In genomic region chr1:125574219-125574618, GRCm38 (mm10) we compare ENCODE assay signal across 9 mouse cellular contexts. TPM values are rescaled to one million over a fixed set of nuclear protein-coding genes. Genes with fewer than 3 reads are reported as not detected.
DNase-seq lines count a peak whose midpoint lies in the region; ATAC-seq and TF ChIP-seq lines count a peak whose summit lies in the region.
"Had no signal": no experiment of that assay in that cellular context is flagged by ENCODE, and none has a peak within 500 bp of the region (broad histone marks: within the 10 kb centered on the region; RNA-seq: fewer than 3 reads in every experiment).

No protein-coding gene starts in this region.

- TF ChIP-seq POLR2A in spleen, adult 2 months (IDR thresholded peaks at IDR 0.05; ENCODE audit: low read depth, low read length), result no peak

- peak; percentile 43; the same call in 1 of the 2 replicates for TF ChIP-seq CTCF in spleen, adult 2 months (IDR thresholded peaks at IDR 0.05; ENCODE audit: extremely low read depth, insufficient read depth, insufficient read length, insufficient replicate concordance)

- peaks cover 3% of the 10 kb centered on the region for H3K36me3 ChIP-seq in spleen, adult 2 months (ENCODE audit: control insufficient read depth, insufficient read depth, low read length)
- H3K36me3 ChIP-seq in embryonic facial prominence, embryonic 11.5 days (replicated peaks; ENCODE audit: control insufficient read depth, insufficient read depth, low read depth, low read length), result peaks cover 3% of the 10 kb centered on the region
- H3K36me3 ChIP-seq in midbrain, embryonic 15.5 days (replicated peaks), result peaks cover 43% of the 10 kb centered on the region; the same call in 1 of the 2 replicates
- H3K36me3 ChIP-seq in hindbrain, embryonic 13.5 days, result peaks cover 79% of the 10 kb centered on the region

- no peak overlapping the region for H3K9ac ChIP-seq in embryonic facial prominence, embryonic 11.5 days (replicated peaks; ENCODE audit: low read length)
- no peak overlapping the region for H3K9ac ChIP-seq in midbrain, embryonic 15.5 days
- H3K9ac ChIP-seq in hindbrain, embryonic 13.5 days, result no peak overlapping the region
- H3K9ac ChIP-seq: liver, embryonic 13.5 days had no signal

- no peak for ATAC-seq in embryonic facial prominence, embryonic 11.5 days (replicated peaks; ENCODE audit: insufficient number of reproducible peaks, low FRiP score, low TSS enrichment, low read depth)
- no peak for ATAC-seq in midbrain, embryonic 15.5 days (replicated peaks)
- no peak for ATAC-seq in hindbrain, embryonic 13.5 days (ENCODE audit: low FRiP score)

- no peaks in the 10 kb centered on the region for H3K4me1 ChIP-seq in spleen, adult 2 months (ENCODE audit: control insufficient read depth, insufficient read depth, insufficient read length)
- H3K4me1 ChIP-seq in embryonic facial prominence, embryonic 11.5 days (ENCODE audit: control insufficient read depth, insufficient read depth, low read length), result no peaks in the 10 kb centered on the region
- H3K4me1 ChIP-seq in midbrain, embryonic 15.5 days, result no peaks in the 10 kb centered on the region
- H3K4me1 ChIP-seq in hindbrain, embryonic 13.5 days (replicated peaks), result no peaks in the 10 kb centered on the region
- H3K4me1 ChIP-seq: liver, embryonic 13.5 days had no signal

- no peaks in the 10 kb centered on the region for H3K9me3 ChIP-seq in embryonic facial prominence, embryonic 11.5 days (replicated peaks; ENCODE audit: control insufficient read depth, low read length)
- no peaks in the 10 kb centered on the region for H3K9me3 ChIP-seq in midbrain, embryonic 15.5 days
- no peaks in the 10 kb centered on the region for H3K9me3 ChIP-seq in hindbrain, embryonic 13.5 days
- H3K9me3 ChIP-seq: liver, embryonic 13.5 days had no signal

- DNase-seq in gastrocnemius, adult 18-20 months (ENCODE audit: low spot score), result peak; percentile 12
- DNase-seq in gastrocnemius, adult 8-10 months (ENCODE audit: low spot score in 2 of 2), result no peak
- DNase-seq in spleen, adult 2 months (ENCODE audit: low read depth in 1 of 2, low spot score in 2 of 2), result peak in 1 of 2 experiments; percentile 23
- no peak for DNase-seq in spleen, postnatal 4 days (ENCODE audit: low spot score in 2 of 2)
- DNase-seq in embryonic facial prominence, embryonic 11.5 days (ENCODE audit: low spot score), result peak; percentile 3
- DNase-seq in thymus, postnatal 14 days, result peak; percentile 35
- DNase-seq: liver, embryonic 13.5 days had no signal

- no peak overlapping the region for H3K4me3 ChIP-seq in spleen, adult 2 months (ENCODE audit: extremely low read depth, insufficient read depth, insufficient read length)
- no peak overlapping the region for H3K4me3 ChIP-seq in embryonic facial prominence, embryonic 11.5 days (ENCODE audit: low read depth, low read length)
- no peak overlapping the region for H3K4me3 ChIP-seq in midbrain, embryonic 15.5 days
- H3K4me3 ChIP-seq in hindbrain, embryonic 13.5 days, result no peak overlapping the region
- H3K4me3 ChIP-seq: liver, embryonic 13.5 days had no signal

- 72% methylated on average over 2 of the region's 2 CpGs for WGBS in spleen, adult 2 months
- 72% methylated on average over 2 of the region's 2 CpGs for whole genome bisulfite sequencing in embryonic facial prominence, embryonic 11.5 days
- 80% methylated on average over 2 of the region's 2 CpGs for WGBS in midbrain, embryonic 15.5 days
- 76% methylated on average over 2 of the region's 2 CpGs for WGBS in hindbrain, embryonic 13.5 days

- H3K27me3 ChIP-seq in spleen, adult 2 months (ENCODE audit: control insufficient read depth, insufficient read depth, low read length), result no peaks in the 10 kb centered on the region
- H3K27me3 ChIP-seq in embryonic facial prominence, embryonic 11.5 days (ENCODE audit: control insufficient read depth, insufficient read depth, low read length), result no peaks in the 10 kb centered on the region
- no peaks in the 10 kb centered on the region for H3K27me3 ChIP-seq in midbrain, embryonic 15.5 days (replicated peaks)
- no peaks in the 10 kb centered on the region for H3K27me3 ChIP-seq in hindbrain, embryonic 13.5 days
- H3K27me3 ChIP-seq: liver, embryonic 13.5 days had no signal

- no peak overlapping the region for H3K27ac ChIP-seq in spleen, adult 2 months (ENCODE audit: insufficient read depth, low read length)
- no peak overlapping the region for H3K27ac ChIP-seq in embryonic facial prominence, embryonic 11.5 days (replicated peaks; ENCODE audit: low read depth, low read length)
- H3K27ac ChIP-seq in midbrain, embryonic 15.5 days, result no peak overlapping the region
- no peak overlapping the region for H3K27ac ChIP-seq in hindbrain, embryonic 13.5 days
- H3K27ac ChIP-seq: liver, embryonic 13.5 days had no signal

- H3K4me2 ChIP-seq in embryonic facial prominence, embryonic 11.5 days (ENCODE audit: low read depth, low read length), result no peak overlapping the region
- no peak overlapping the region for H3K4me2 ChIP-seq in midbrain, embryonic 15.5 days
- H3K4me2 ChIP-seq in hindbrain, embryonic 13.5 days, result no peak overlapping the region
- H3K4me2 ChIP-seq: liver, embryonic 13.5 days had no signal

RNA-seq across cellular contexts. Expression of gene Slc35f5, which starts 13.8 kb away (rescaled TPM):
- total RNA-seq in gastrocnemius, adult 18-20 months (2021), result 10 to 100 TPM; 17.7 to 42.4 TPM
- total RNA-seq in gastrocnemius, adult 8-10 months (2022), result 10 to 100 TPM; 22.7 to 34.2 (median 28.1) TPM
- 3.5 and 3.8 TPM in 2 replicates for polyA plus RNA-seq in spleen, adult 2 months (2012; rRNA removed)
- 32.1 and 35.0 TPM in 2 replicates for polyA plus RNA-seq in embryonic facial prominence, embryonic 11.5 days (2014; fragmentation: Nextera tagmentation; extraction: Ambion mirVana)
- polyA plus RNA-seq in midbrain, embryonic 15.5 days (2015; fragmentation: Nextera tagmentation; extraction: Ambion mirVana), result 33.7 and 35.2 TPM in 2 replicates
- 27.7 and 34.8 TPM in 2 replicates for polyA plus RNA-seq in hindbrain, embryonic 13.5 days (2015; fragmentation: Nextera tagmentation; extraction: Ambion mirVana)

Comparison
In these comparisons a context has a peak if more than half of its experiments do, and no peak if none do; other contexts are left out.
1. DNase-seq: peak in gastrocnemius, adult 18-20 months (single experiment), embryonic facial prominence, embryonic 11.5 days (single experiment) and thymus, postnatal 14 days (single experiment); none in gastrocnemius, adult 8-10 months (0 of 2) and spleen, postnatal 4 days (0 of 2).